23 mouse cellular contexts compared by ENCODE assay signal in genomic region chr12:7896156-7896555, GRCm38 (mm10).
DNase-seq lines count a peak whose midpoint lies in the region; ATAC-seq lines count a peak whose summit lies in the region.
"Had no signal": no experiment of that assay in that cellular context is flagged by ENCODE, and none has a peak within 500 bp of the region (broad histone marks: within the 10 kb centered on the region; RNA-seq: fewer than 3 reads in every experiment).

No protein-coding gene starts in this region.

- H3K9me3 ChIP-seq in intestine, embryonic 15.5 days = no peaks in the 10 kb centered on the region
- H3K9me3 ChIP-seq: embryonic facial prominence, embryonic 10.5 days; embryonic facial prominence, embryonic 12.5 days; forebrain, embryonic 12.5 days had no signal

- no peaks in the 10 kb centered on the region for H3K27me3 ChIP-seq in intestine, embryonic 15.5 days (replicated peaks)
- H3K27me3 ChIP-seq: CH12.LX; embryonic facial prominence, embryonic 12.5 days; forebrain, embryonic 12.5 days had no signal

- no peak overlapping the region for H3K27ac ChIP-seq in intestine, embryonic 15.5 days
- H3K27ac ChIP-seq: embryonic facial prominence, embryonic 10.5 days; embryonic facial prominence, embryonic 12.5 days; forebrain, embryonic 12.5 days had no signal

- 56% methylated on average over 2 of the region's 2 CpGs for WGBS in intestine, embryonic 15.5 days

- H3K36me3 ChIP-seq in intestine, embryonic 15.5 days = no peaks in the 10 kb centered on the region
- H3K36me3 ChIP-seq: embryonic facial prominence, embryonic 10.5 days; embryonic facial prominence, embryonic 12.5 days; forebrain, embryonic 12.5 days; G1E had no signal

- no peaks in the 10 kb centered on the region for H3K4me1 ChIP-seq in intestine, embryonic 15.5 days (replicated peaks)
- H3K4me1 ChIP-seq: embryonic facial prominence, embryonic 10.5 days; embryonic facial prominence, embryonic 12.5 days; forebrain, embryonic 12.5 days had no signal

- no peak overlapping the region for H3K9ac ChIP-seq in intestine, embryonic 15.5 days
- H3K9ac ChIP-seq: embryonic facial prominence, embryonic 12.5 days; forebrain, embryonic 12.5 days had no signal

- no peak overlapping the region for H3K4me2 ChIP-seq in intestine, embryonic 15.5 days (replicated peaks)
- H3K4me2 ChIP-seq: embryonic facial prominence, embryonic 12.5 days; forebrain, embryonic 12.5 days had no signal

- no peak overlapping the region for H3K4me3 ChIP-seq in intestine, embryonic 15.5 days (replicated peaks)
- H3K4me3 ChIP-seq: embryonic facial prominence, embryonic 10.5 days; embryonic facial prominence, embryonic 12.5 days; forebrain, embryonic 12.5 days had no signal

- DNase-seq in ES-CJ7 (ENCODE audit: low read depth, low spot score) (peak; percentile 78), R1 (ENCODE audit: low read depth, low spot score) (peak; percentile 91), ZHBTc4 (ENCODE audit: low read depth, low spot score) (peak; percentile 77)
- no peak for DNase-seq in kidney, adult 18-20 months
- DNase-seq: adrenal gland, adult 2 months; adrenal gland, postnatal 10 days; adrenal gland, postnatal 25 days; B cell, adult 2 months; cerebellum, adult 11 months; cerebellum, adult 18-20 months; cerebellum, adult 8-10 months; cerebellum, adult 9-11 months; cerebellum, postnatal 14 days had no signal

- no peak for ATAC-seq in intestine, embryonic 15.5 days
- ATAC-seq: CD4-positive, CD25-positive, alpha-beta regulatory T cell, adult 4 months; forebrain, embryonic 14.5 days; forebrain, embryonic 16.5 days; Patski had no signal
